Mouse (Mus musculus) embryonic fibroblast, embryonic 13.5 days (primary cell): ENCODE results near the gene Gm48552. TPM values are rescaled to one million over a fixed set of nuclear protein-coding genes. Genes with fewer than 3 reads are reported as not detected.

Experiments used
- H3K27ac ChIP-seq: 2 replicates; pipeline ENCODE4 v1.5.1; 2012; ENCODE audit warnings: low read length, control low read depth, inconsistent platforms; ENCODE audit not compliant: insufficient read depth
- H3K4me1 ChIP-seq: 2 replicates; pipeline ENCODE4 v1.6.1; 2011; ENCODE audit warnings: low read length; ENCODE audit not compliant: control insufficient read depth, insufficient read depth
- H3K4me3 ChIP-seq: 2 replicates; pipeline ENCODE4 v1.5.1; 2011; ENCODE audit warnings: mild to moderate bottlenecking, control low read depth, low read length; ENCODE audit not compliant: insufficient read depth
- CTCF ChIP-seq: IDR thresholded peaks from 2 replicates; pipeline ENCODE4 v1.5.1; 2011; ENCODE audit warnings: mild to moderate bottlenecking, control low read depth, low read length, moderate library complexity, borderline replicate concordance; ENCODE audit not compliant: insufficient read depth
- POLR2A ChIP-seq: IDR thresholded peaks from 2 replicates; pipeline ENCODE4 v1.6.1; 2011; ENCODE audit warnings: low read depth, mild to moderate bottlenecking, control low read depth, low read length, moderate library complexity
- polyA plus RNA-seq: library from polyadenylated mRNA; stranded (reverse); fragments of >200 nt; gene quantifications from 2 replicates; pipeline ENCODE4 v1.2.4, GENCODE M21; 2011; ENCODE audit warnings: low read depth; ENCODE audit not compliant: missing spikeins, insufficient read length

Gm48552 gene
- polyA plus RNA-seq, 1 experiment: not detected

DNA sequence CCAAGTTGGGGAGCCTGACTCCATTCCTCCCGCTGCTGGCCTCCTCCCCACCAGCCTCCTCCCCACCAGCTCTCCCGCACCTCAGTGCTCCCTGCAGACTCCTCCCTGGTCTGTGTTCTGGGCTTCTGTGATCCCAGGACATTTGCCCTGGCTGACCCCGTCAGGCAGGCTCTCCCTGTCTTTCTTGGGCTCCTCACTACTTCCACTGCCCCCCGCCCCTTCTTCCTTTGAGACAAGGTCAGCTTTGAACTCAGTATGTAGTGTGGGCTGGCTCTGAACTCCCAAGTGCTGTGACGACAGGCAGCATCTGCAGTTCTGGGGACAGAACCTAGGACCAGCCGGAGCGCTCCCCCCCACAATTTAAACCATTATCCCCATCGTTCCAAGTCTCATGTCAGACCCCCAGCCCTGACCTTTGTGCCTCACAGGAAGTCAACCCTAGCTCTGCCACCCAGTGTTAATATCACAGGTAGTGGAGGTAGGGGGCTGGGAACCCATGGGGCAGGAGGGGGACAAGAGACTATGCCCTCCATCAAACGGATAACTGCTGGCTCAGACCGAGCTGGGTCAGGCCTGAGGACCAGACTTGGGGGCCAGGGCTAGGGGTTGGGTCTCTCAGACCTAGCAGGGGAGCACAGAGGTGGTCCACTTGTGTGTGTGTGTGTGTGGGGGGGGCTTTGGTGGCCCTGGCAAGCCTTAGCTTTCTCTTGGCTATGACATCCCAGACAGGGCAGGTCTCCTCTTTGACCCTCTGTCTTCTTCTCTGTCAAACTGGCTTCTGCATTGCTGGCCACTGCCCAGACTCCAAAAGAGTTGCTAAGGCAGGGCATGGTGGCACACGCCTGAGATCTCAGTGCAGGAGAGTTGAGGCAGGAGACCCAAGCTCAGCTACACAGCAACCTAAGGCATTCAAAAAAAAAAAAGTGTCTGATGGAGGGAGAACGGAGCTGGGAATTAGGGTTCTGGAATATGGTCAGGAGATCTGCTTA, 28.7 kb downstream of the Gm48552 start:
- TF ChIP-seq CTCF (no peak), POLR2A (no peak)
- Histone ChIP-seq H3K27ac (peak overlapping the region; percentile 59), H3K4me1 (peaks cover 7% of the 10 kb centered on the region), H3K4me3 (no peak overlapping the region)

DNA sequence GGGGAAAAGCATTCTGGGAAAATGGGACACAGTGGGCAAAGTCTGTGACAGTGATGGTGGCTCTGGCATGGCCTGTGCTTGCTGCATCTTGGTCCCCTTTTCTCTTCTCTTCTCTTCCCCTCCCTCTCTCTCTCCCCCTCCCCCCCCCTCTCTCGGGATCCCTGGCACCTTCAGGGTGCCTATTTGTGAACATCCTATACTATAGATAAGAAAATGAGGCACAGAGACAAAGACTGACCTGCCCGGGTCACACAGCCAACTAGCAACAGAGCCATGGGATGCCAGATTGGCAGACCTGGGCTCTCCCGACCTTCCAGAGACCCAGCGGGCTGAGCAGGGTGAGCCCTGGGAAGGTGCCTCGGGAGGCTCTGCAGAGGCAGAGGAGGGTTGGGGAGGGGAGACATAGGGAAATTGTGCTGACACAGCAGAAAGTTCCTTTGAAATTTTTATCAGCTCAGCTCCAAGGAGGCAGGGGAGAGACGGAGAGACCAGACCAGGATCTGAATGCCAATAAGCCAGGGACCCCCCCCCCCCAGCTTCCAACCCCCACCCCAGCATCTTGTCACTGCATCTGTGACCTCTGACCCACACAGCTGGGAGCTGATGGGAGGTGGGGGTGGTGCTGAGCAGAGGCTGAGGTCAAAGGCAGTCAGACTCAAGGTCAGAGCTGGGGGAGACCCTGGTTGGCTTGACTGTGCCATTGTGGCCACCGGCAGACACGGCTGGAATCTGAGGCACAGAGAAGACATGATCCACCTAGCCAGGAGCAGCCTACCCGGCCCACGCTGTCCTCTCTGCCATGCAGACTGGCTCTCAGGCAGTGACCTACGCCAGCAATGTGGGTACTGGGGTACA, 29.6 kb downstream of the Gm48552 start:
- Histone ChIP-seq H3K4me1 (peaks cover 6% of the 10 kb centered on the region), H3K4me3 (no peak overlapping the region), H3K27ac (0 out of 2 replicates have a peak overlapping the region, but pooled peaks have one; percentile 14)
- TF ChIP-seq CTCF (no peak), POLR2A (no peak)

DNA sequence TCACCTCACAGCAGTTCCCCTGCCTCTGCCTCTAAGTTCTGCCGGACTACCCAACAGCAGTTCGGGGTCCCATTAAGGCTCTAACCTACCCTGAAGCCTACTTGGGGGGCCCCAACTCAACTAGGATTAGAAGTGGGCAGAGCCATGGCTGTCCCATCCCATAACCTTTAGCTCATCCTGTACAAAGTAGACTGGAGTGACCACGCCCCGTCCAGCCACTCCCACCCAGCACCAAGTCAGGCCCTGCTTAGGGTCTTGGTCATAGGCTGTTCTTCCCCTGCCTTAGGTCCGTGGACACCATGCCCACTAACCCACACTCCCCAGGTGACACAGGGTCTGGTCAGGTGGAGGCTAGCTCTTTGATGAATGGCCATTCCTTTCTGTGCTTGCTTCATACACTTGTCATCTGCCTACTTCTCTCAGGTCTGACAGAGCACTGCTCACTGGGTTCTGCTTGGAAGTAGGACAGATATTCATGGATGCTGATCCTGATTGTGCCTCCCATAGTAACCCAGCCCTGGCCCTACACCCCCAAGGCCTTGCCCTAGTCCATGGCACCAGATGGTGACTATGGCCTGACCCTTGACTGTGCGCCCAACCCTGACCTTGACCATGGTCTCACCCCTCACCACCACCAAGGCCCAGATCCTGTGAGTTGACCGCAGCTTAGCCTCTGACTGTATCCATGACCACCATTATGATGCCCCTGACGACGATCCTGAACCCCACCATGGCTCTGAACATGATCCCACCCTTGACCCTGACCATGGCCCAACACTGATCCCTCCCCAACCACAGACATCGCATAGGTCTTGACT, 30.5 kb downstream of the Gm48552 start:
- no peak overlapping the region for H3K27ac ChIP-seq

DNA sequence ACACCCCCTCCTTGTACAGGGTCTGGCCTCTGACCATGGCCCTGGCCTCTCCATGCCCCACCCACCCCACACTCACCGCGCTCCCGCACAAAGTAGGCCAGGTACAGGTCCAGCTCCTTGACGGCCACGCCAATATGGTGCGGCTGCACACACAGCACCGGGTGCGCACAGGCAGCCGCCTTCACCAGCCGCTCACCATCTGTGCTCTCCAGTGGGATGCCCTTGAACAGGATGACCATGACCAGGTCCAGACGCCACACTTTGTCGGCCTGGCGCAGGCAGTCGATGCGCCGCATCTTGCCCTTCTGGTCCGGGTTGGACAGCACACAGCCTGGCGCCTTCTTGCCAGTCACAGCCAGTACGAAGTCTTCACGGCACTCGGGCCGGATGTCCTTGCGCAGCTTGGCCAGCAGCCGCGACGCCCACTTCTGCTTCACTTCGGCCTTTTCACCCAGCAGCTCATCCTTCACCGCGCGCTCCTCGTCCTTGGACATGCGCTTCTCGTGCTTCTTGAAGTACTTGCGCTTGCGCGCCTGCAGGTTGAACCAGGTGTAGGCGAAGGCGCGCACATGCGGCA, 31.5 kb downstream of the Gm48552 start:
- TF ChIP-seq CTCF: no peak
- TF ChIP-seq POLR2A: no peak
- Histone ChIP-seq H3K27ac (no peak overlapping the region), H3K4me3 (no peak overlapping the region), H3K4me1 (peaks cover 3% of the 10 kb centered on the region)

More for the DNA sequence above, 30.5 kb downstream of the Gm48552 start:
- TF ChIP-seq CTCF (no peak), POLR2A (no peak)
- no peak overlapping the region for H3K4me3 ChIP-seq
- H3K4me1 ChIP-seq: peaks cover 4% of the 10 kb centered on the region

DNA sequence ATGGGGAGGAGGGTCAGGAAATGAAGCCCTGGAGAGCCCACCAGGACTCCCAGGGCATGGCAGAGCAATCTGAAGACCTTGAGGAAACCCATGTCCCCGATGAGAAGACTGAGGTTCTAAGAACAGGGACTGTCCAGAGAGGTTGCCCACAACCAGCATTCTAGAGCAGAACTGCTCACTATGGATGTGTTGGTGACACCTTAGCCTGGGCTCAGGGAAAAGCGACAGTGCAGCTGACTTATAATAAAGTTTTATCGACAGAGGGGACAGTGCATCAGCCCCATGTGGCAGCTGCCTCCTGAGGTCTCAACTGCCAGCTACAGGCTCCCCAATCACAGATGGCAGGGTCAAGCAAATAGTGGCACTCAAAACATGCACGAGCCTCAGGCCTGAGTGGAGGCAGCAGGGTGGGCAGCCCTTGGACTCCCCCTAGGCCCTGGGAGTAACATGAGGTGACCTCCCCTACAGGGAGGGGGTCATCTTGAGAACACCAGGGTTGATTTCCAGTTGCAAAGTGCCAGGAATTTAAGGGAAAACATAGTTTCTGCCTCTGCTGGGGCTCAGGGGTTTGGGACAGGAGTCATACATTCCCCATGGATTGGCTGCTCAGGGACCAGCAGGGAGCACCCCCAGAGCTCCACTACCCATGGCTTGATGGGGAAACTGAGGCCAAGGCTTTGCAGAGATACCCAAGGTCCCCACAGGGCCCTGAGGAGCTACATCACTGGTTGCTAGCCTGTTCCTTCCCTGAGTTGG, 32.4 kb downstream of the Gm48552 start:
- Histone ChIP-seq H3K27ac (no peak overlapping the region), H3K4me3 (no peak overlapping the region), H3K4me1 (peaks cover 3% of the 10 kb centered on the region)
- TF ChIP-seq CTCF (no peak), POLR2A (no peak)

DNA sequence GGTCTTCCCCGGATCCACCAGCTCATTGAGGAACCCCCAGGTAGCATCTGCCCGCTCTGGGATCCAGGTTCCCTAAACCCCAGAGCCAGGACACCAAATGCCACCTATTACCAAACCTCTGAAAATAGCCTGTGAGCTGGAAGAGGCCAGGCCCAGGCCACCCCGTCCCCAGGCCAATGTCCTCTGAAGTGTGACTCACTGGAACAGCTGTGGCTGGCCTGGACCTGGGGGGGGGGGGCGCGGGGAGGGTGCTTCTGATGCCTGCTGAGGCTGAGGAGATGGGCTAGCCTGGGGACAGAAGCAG, 32.9 kb downstream of the Gm48552 start:
- peaks cover 3% of the 10 kb centered on the region for H3K4me1 ChIP-seq
- no peak overlapping the region for H3K27ac ChIP-seq
- TF ChIP-seq POLR2A (no peak), CTCF (no peak)
- H3K4me3 ChIP-seq: no peak overlapping the region

DNA sequence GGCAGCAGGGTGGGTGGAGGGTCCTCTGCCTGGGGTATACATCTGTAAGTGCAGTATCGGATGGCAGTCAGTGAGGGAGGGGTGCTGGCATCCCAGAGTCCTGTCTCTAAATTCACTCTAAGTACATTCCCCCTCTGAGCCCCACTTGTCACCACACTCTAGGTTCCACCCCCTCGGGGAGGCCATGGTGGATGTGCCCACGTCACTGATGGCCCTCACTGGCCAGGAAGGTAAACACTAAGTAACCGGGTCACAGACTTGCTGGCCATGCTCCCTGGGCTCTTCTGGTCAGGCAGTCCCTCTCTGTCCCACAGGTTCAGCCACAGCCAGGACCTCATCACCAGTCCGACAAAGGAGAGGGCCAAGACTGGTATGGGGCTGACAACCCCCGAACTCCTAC, 33.4 kb downstream of the Gm48552 start:
- peaks cover 4% of the 10 kb centered on the region for H3K4me1 ChIP-seq
- no peak for TF ChIP-seq POLR2A
- TF ChIP-seq CTCF: no peak
- H3K27ac ChIP-seq: no peak overlapping the region
- no peak overlapping the region for H3K4me3 ChIP-seq

DNA sequence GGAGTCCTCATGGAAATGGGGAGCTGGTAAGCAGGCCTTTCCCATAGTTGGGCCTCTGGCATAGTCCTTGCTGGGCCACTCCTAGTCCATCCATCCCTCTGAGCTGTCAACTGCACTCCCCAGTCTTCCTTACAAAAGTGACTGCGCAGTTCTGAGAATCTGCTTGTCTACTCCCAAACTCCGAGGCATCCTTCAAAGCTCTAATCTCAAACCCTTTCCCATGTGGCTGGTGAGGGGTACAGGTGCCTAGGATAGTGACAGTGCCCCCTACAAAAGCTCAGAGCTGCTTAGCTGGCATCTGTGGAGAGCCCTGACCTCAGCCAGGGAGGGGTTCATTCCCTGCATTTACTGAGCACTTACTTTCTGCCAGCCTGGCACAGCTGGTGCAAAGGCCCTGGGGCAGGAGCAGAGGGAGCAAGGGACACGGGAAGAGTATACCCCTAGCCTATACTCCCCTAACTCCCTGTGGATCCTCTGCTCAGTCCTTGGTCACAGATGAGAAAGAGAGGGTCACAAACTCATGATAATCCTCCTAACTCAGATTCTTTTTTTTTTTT, 33.9 kb downstream of the Gm48552 start:
- no peak overlapping the region for H3K4me3 ChIP-seq
- peaks cover 5% of the 10 kb centered on the region for H3K4me1 ChIP-seq
- no peak for TF ChIP-seq POLR2A
- no peak for TF ChIP-seq CTCF
- H3K27ac ChIP-seq: no peak overlapping the region
